ENCODE assay signal across 10 mouse cellular contexts in the genomic region with DNA sequence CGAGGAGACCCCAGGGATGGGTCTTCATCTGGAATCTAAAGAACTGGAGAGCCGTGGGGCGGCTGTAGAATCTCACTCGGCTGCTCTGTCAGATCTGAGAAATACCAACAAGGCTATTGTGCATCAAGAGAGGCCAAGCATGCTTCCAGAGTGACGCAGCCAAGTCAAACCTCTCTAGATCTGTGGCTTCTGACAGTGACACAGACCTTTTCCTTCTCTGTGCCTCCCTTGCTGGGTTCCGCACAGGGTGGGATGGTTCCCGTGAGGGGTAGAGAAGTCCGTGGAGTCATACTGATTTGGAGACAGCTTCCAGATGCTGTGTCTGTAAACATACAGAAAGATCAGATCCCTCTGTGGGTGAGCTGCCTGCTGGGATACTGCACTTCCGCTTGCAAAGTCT.
DNase-seq lines count a peak whose midpoint lies in the region; ATAC-seq and TF ChIP-seq lines count a peak whose summit lies in the region.
"Had no signal": no experiment of that assay in that cellular context is flagged by ENCODE, and none has a peak within 500 bp of the region (broad histone marks: within the 10 kb centered on the region; RNA-seq: fewer than 3 reads in every experiment).

No protein-coding gene starts in this region.

- peaks cover 23 to 30% of the 10 kb centered on the region in 2 experiments for H3K4me1 ChIP-seq in heart, embryonic 14.5 days (ENCODE audit: control insufficient read depth in 2 of 2, insufficient read depth in 2 of 2, low read length in 2 of 2)
- peaks cover 5% of the 10 kb centered on the region for H3K4me1 ChIP-seq in heart, adult 2 months (ENCODE audit: control insufficient read depth, insufficient read depth, low read length)
- peaks cover 19% of the 10 kb centered on the region for H3K4me1 ChIP-seq in intestine, embryonic 15.5 days (replicated peaks)
- peaks cover 22% of the 10 kb centered on the region for H3K4me1 ChIP-seq in stomach, embryonic 15.5 days

- no peak for TF ChIP-seq EP300 in heart, adult 2 months (IDR thresholded peaks at IDR 0.05; ENCODE audit: insufficient read depth, low read depth, low read length)

- peak overlapping the region; percentile 54 for H3K4me2 ChIP-seq in heart, embryonic 14.5 days (ENCODE audit: low read length)
- H3K4me2 ChIP-seq in intestine, embryonic 15.5 days (replicated peaks): peak overlapping the region; percentile 17
- peak overlapping the region; percentile 37 for H3K4me2 ChIP-seq in stomach, embryonic 15.5 days

- 5% methylated on average over 9 of the region's 9 CpGs for WGBS in heart, embryonic 14.5 days
- WGBS in heart, adult 2 months: 20% methylated on average over 9 of the region's 9 CpGs
- 15% methylated on average over 9 of the region's 9 CpGs for WGBS in intestine, embryonic 15.5 days
- WGBS in stomach, embryonic 15.5 days: 17% methylated on average over 9 of the region's 9 CpGs

- H3K36me3 ChIP-seq in heart, embryonic 14.5 days (ENCODE audit: control insufficient read depth, insufficient read depth, low read length): no peaks in the 10 kb centered on the region
- H3K36me3 ChIP-seq in heart, adult 2 months (ENCODE audit: control insufficient read depth, insufficient read depth, low read length): no peaks in the 10 kb centered on the region
- no peaks in the 10 kb centered on the region for H3K36me3 ChIP-seq in intestine, embryonic 15.5 days
- H3K36me3 ChIP-seq in stomach, embryonic 15.5 days: no peaks in the 10 kb centered on the region

- no peak for TF ChIP-seq CTCF in heart, adult 2 months (IDR thresholded peaks at IDR 0.05)

- H3K4me3 ChIP-seq in heart, embryonic 14.5 days (ENCODE audit: control insufficient read depth in 1 of 2, insufficient read depth in 1 of 2, low read depth in 1 of 2, low read length in 2 of 2): no peak overlapping the region
- no peak overlapping the region for H3K4me3 ChIP-seq in heart, adult 2 months
- H3K4me3 ChIP-seq in intestine, embryonic 15.5 days (replicated peaks): no peak overlapping the region
- no peak overlapping the region for H3K4me3 ChIP-seq in stomach, embryonic 15.5 days (replicated peaks)
- H3K4me3 ChIP-seq: left cerebral cortex, adult 2 months had no signal

- ATAC-seq in heart, embryonic 14.5 days (ENCODE audit: insufficient number of reproducible peaks, insufficient read depth, low FRiP score, low read depth): peak; percentile 55
- ATAC-seq in intestine, embryonic 15.5 days: peak; percentile 55
- ATAC-seq in stomach, embryonic 15.5 days (ENCODE audit: insufficient read depth, low FRiP score, low read depth): peak; percentile 24; the same call in 1 of the 2 replicates

- H3K27me3 ChIP-seq in heart, embryonic 14.5 days (ENCODE audit: control insufficient read depth, insufficient read depth, low read length): no peaks in the 10 kb centered on the region
- H3K27me3 ChIP-seq in heart, adult 2 months (ENCODE audit: control insufficient read depth, insufficient read depth, low read length): no peaks in the 10 kb centered on the region
- H3K27me3 ChIP-seq in intestine, embryonic 15.5 days (replicated peaks): no peaks in the 10 kb centered on the region
- no peaks in the 10 kb centered on the region for H3K27me3 ChIP-seq in stomach, embryonic 15.5 days (replicated peaks)

- intact Hi-C loops in heart, adult 2 months (cut with DNase I): no loop called here

- H3K9me3 ChIP-seq in heart, embryonic 14.5 days (ENCODE audit: control insufficient read depth, low read length): no peaks in the 10 kb centered on the region
- H3K9me3 ChIP-seq in intestine, embryonic 15.5 days: no peaks in the 10 kb centered on the region
- H3K9me3 ChIP-seq in stomach, embryonic 15.5 days: no peaks in the 10 kb centered on the region

- peak overlapping the region; percentile 84 to 87 for H3K27ac ChIP-seq in heart, embryonic 14.5 days (replicated peaks in 1 of 2; ENCODE audit: control insufficient read depth in 1 of 2, insufficient read depth in 1 of 2, low read depth in 2 of 2, low read length in 2 of 2)
- no peak overlapping the region for H3K27ac ChIP-seq in heart, adult 2 months
- peak overlapping the region; percentile 66 for H3K27ac ChIP-seq in intestine, embryonic 15.5 days
- peak overlapping the region; percentile 69 for H3K27ac ChIP-seq in stomach, embryonic 15.5 days
- H3K27ac ChIP-seq: gastrocnemius, adult 2 months; left cerebral cortex, adult 2 months had no signal

- no peak for DNase-seq in heart, adult 2 months
- DNase-seq in lung, adult 18-20 months: peak; percentile 8 to 9
- DNase-seq in lung, postnatal 25 days (ENCODE audit: low spot score): no peak
- no peak for DNase-seq in spleen, postnatal 4 days (ENCODE audit: low spot score in 2 of 2)
- DNase-seq in spleen, postnatal 36 days (ENCODE audit: low spot score in 2 of 2): no peak
- DNase-seq: gastrocnemius, adult 2 months had no signal

- no peak for TF ChIP-seq POLR2A in heart, adult 2 months (IDR thresholded peaks at IDR 0.05; ENCODE audit: insufficient read depth, low read depth, low read length)

- H3K9ac ChIP-seq in heart, embryonic 14.5 days (ENCODE audit: low read length): peak overlapping the region; percentile 25
- no peak overlapping the region for H3K9ac ChIP-seq in heart, adult 2 months (ENCODE audit: low read depth, low read length)
- H3K9ac ChIP-seq in intestine, embryonic 15.5 days: no peak overlapping the region
- no peak overlapping the region for H3K9ac ChIP-seq in stomach, embryonic 15.5 days

- H3K79me2 ChIP-seq in heart, adult 2 months (replicated peaks; ENCODE audit: control insufficient read depth, insufficient read depth, low read length): no peaks in the 10 kb centered on the region

Comparison
In these comparisons a context has a peak if more than half of its experiments do, and no peak if none do; other contexts are left out.
1. DNase-seq: peak in lung, adult 18-20 months (2 of 2); none in heart, adult 2 months (0 of 2), lung, postnatal 25 days (single experiment), spleen, postnatal 4 days (0 of 2) and spleen, postnatal 36 days (0 of 2).
2. Peak in every context shown above with its lines, with median percentiles within 50 percentile points of each other: ATAC-seq and H3K4me2 ChIP-seq.